Mouse (Mus musculus) CD4-positive, CD25-positive, alpha-beta regulatory T cell, adult 9 weeks (primary cell): ENCODE data around the gene Ugt3a2. TPM values are rescaled to one million over a fixed set of nuclear protein-coding genes. Genes with fewer than 3 reads are reported as not detected.

Experiments used
- polyA plus RNA-seq: library from polyadenylated mRNA; unstranded; fragments of 100-300 nt; shearing (Covaris generic); gene quantifications from one replicate; pipeline ENCODE4 v1.2.1, GENCODE M21; 2017

Gene Ugt3a2
- 0.16 TPM for polyA plus RNA-seq

GRCm38 (mm10) chr15:9335341-9335740, at the start of gene Ugt3a2:
TSS of gene Ugt3a2 (plus strand) at chr15:9335550.

Other genes starting within 250 kb of the Ugt3a2 start
- gene Lmbrd2, start 195.0 kb upstream of the Ugt3a2 start, polyA plus RNA-seq, result 4.9 TPM
- 6.1 TPM for gene Skp2, start 180.1 kb upstream of the Ugt3a2 start, polyA plus RNA-seq
- gene Ugt3a1, start 58.7 kb upstream of the Ugt3a2 start, polyA plus RNA-seq, result not detected
- 5.5 TPM for gene Capsl, start 100.5 kb downstream of the Ugt3a2 start, polyA plus RNA-seq
- gene Il7r, start 194.6 kb downstream of the Ugt3a2 start, polyA plus RNA-seq, result 349 TPM